Mouse (Mus musculus): Measurements from ENCODE around the gene Rgs6.

Rgs6 gene

GRCm38 (mm10) chr12:83087010-83087409 lies 498.9 kb downstream of the Rgs6 start:
- DNase-seq (ENCODE audit: low read depth, low spot score): no peak

GRCm38 (mm10) chr12:83087555-83087954 lies 499.5 kb downstream of the Rgs6 start:
- peak; percentile 11 for DNase-seq (ENCODE audit: low read depth, low spot score)

GRCm38 (mm10) chr12:83092001-83092400 lies 503.9 kb downstream of the Rgs6 start:
- no peak for DNase-seq (ENCODE audit: low read depth, low spot score)

- DNase-seq (ENCODE audit: low read depth, low spot score): no peak
Observed at GRCm38 (mm10) chr12:83097787-83098186, 509.7 kb downstream of the Rgs6 start.

GRCm38 (mm10) chr12:83098646-83099371 lies 510.7 kb downstream of the Rgs6 start:
- DNase-seq (ENCODE audit: low read depth, low spot score): peak; percentile 14

GRCm38 (mm10) chr12:83099920-83100319 lies 511.8 kb downstream of the Rgs6 start:
- peak; percentile 47 for DNase-seq (ENCODE audit: low read depth, low spot score)

- no peak for DNase-seq (ENCODE audit: low read depth, low spot score)
Observed at GRCm38 (mm10) chr12:83100413-83100812, 512.3 kb downstream of the Rgs6 start.

GRCm38 (mm10) chr12:83100848-83101247 lies 512.8 kb downstream of the Rgs6 start:
- DNase-seq (ENCODE audit: low read depth, low spot score): no peak

GRCm38 (mm10) chr12:83105514-83106119 lies 517.5 kb downstream of the Rgs6 start:
- DNase-seq (ENCODE audit: low read depth, low spot score): no peak

- no peak for DNase-seq (ENCODE audit: low read depth, low spot score)
Observed at GRCm38 (mm10) chr12:83106120-83106517, 518.0 kb downstream of the Rgs6 start.

GRCm38 (mm10) chr12:83109486-83109885 lies 521.4 kb downstream of the Rgs6 start:
- no peak for DNase-seq (ENCODE audit: low read depth, low spot score)

GRCm38 (mm10) chr12:83109891-83110630 lies 522.0 kb downstream of the Rgs6 start:
- DNase-seq (ENCODE audit: low read depth, low spot score): no peak

GRCm38 (mm10) chr12:83110711-83111110 lies 522.6 kb downstream of the Rgs6 start:
- no peak for DNase-seq (ENCODE audit: low read depth, low spot score)

- DNase-seq (ENCODE audit: low read depth, low spot score): no peak
Observed at GRCm38 (mm10) chr12:83112283-83112682, 524.2 kb downstream of the Rgs6 start.

- DNase-seq (ENCODE audit: low read depth, low spot score): no peak
Observed at GRCm38 (mm10) chr12:83112901-83113628, 525.0 kb downstream of the Rgs6 start.

- DNase-seq (ENCODE audit: low read depth, low spot score): no peak
Observed at GRCm38 (mm10) chr12:83113971-83114370, 525.9 kb downstream of the Rgs6 start.

- peak; percentile 47 for DNase-seq (ENCODE audit: low read depth, low spot score)
Observed at GRCm38 (mm10) chr12:83114396-83115053, 526.4 kb downstream of the Rgs6 start.

GRCm38 (mm10) chr12:83124111-83124510 lies 536.0 kb downstream of the Rgs6 start:
- no peak for DNase-seq (ENCODE audit: low read depth, low spot score)

- DNase-seq (ENCODE audit: low read depth, low spot score): no peak
Observed at GRCm38 (mm10) chr12:83125284-83125683, 537.2 kb downstream of the Rgs6 start.

GRCm38 (mm10) chr12:83126923-83127322 lies 538.8 kb downstream of the Rgs6 start:
- DNase-seq (ENCODE audit: low read depth, low spot score): no peak

GRCm38 (mm10) chr12:83127955-83128354 lies 539.9 kb downstream of the Rgs6 start:
- DNase-seq (ENCODE audit: low read depth, low spot score): no peak
